Mouse (Mus musculus) layer of hippocampus, postnatal 10 days (tissue): ENCODE measurements around the gene Srrm2. TPM values are rescaled to one million over a fixed set of nuclear protein-coding genes. Genes with fewer than 3 reads are reported as not detected.
A peak's percentile ranks its signal among the peaks of the same experiment; 100 is the strongest.

Experiments used
- DNase-seq, 2 experiments: peaks; one replicate each; pipeline ENCODE4 v3.0.0; 2021; ENCODE audit warnings: low spot score in 2 of 2
- long read RNA-seq: library from polyadenylated mRNA; stranded (forward); transcript quantifications from one replicate; pipeline ENCODE4 v2.0.0, GENCODE M21; 2023
- total RNA-seq, 2 experiments: library from RNA; stranded (reverse); gene quantifications; 2 replicates each; pipeline ENCODE4 v1.2.3; 2021

Gene Srrm2
- 100 to 1,000 TPM; 516 to 611 TPM for total RNA-seq
- long read RNA-seq, partial matches to known transcripts: 4 of 13 reads
- long read RNA-seq, other reads (novel, unspliced or antisense): 8 of 13 reads

DNA sequence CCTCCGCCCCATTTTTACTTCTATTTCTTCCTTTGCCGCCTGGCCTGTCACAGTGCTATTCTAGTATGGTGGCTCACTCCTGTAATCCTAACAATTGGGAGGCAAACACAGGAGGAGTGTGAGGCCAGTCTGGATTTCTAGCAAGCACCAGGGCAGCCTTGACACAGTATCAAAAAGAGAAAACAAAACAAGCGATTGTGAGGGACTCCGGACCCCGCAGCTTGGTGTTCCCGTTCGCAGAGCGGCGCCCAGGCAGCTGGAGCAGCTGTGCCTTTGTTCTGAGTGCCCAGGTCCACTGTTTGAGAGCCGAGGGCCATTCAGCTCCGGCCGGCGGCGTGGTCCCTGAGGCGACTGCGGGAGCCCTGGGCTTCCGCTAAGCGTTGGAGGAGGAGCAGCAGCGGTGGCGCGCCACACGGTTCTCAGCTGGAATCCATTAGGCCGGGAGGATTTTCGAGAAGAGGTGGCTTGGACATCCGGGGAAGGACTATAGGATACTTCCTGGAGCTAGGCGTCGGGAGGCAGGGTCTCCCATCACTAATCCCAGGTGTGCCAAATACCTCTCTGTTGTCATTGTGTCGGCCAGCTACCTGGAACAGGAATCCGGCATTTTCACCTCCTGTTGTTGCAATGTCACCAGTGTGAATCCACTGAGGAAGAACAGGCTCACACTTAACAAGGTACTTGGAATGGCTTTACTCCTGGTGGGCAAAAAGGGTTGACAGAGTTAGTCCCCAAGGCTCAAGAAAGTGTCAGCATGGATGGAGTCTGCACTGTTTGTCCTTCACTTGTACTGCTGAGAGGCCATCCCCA is at the start of gene Srrm2:
TSS of gene Srrm2 (plus strand) at position 264 of the 810 bp plus-strand sequence.
- DNase-seq: peak; percentile 48 to 63

DNA sequence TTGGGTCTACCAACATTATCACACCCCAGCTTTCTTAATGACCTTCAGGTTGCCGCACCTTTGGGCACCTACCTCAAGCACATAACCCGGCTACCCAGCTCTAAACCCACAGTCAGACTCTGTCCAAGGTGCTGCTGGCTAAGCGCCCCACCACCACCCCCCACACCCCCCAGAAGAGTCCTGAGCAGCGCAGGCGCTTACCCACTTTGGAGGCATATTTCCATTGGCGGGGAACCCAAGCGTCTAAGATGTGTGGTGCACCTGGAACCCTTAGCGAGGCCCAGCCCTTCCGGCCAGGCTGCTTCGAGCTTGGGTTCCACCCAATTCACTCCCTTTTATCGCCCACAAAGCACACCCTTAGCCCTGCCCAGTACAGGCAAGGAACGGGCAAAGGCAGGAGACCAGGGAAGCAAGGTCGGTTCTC is 49.7 kb upstream of the Srrm2 start, which contains the start of gene Paqr4:
TSS of gene Paqr4 (minus strand) at position 270 of the 424 bp plus-strand sequence.
- DNase-seq: peak in 1 of 2 experiments; percentile 22

DNA sequence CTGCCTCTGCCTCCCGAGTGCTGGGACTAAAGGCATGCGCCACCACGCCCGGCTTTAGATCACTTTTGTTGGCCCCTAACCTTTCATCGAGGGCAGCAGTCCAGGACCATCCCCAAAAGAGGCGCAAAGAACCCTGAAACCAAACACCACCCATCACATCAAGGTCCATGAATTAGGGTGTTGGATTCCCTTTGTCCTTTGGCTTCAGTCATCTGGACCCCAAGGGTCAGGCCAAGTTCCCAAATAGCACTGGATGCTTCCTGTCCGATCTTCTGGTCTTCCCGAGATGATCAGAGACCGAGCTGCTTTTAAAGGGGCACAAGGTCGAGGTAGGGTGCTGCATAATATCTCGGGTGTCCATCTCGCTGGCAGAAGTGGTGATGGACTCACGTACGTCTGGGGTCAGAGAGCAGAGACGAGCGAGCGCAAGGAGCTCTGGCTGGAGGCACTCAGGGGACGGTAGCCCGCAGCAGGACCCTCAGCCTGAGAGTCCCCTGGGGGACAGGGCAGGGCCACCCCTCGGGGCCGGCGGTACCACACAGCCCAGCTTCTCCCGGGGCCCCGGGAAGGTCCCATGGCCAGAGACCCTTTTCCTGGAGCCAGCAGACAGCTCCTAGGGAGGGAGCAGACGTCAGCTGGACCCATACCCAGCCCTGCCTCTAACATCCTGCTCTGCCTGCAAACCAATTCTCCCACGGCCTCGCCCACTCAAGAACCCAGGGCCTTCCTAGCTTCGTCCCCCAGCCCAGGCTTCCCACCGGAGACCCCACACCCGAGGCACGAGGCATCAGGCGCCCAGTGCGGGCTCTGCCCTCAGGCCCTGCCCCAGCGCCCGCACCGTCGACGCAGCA is 48.7 kb upstream of the Srrm2 start:
- no peak for DNase-seq

DNA sequence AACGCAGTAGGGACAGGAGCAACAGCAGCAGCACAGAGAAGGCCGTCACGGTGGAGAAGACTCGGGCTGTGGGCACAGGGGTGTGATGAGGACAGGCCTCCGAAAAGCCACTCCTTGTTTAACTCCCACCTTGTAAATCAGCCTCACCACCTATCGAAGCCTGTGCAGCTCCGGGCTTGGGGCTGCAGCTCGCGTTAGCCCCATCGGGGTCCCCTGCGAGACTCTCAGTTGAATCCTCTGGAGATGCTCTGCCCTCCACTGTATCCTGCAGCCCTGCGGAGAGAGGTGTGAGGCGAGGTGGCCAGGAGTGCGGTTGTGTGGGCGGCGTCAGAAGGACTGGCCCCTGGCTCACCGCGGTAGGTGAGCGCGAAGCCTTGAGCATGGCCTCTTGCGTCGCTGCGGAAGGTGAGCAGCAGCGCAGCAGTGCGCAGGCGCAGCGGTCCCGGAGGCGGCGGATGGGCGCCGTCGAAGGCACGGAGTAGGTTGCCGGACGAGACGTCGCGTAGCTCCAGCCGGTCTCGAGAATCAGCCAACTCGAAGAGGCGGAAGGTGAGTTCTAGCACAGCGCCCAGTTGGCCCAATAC is 48.0 kb upstream of the Srrm2 start:
- DNase-seq: peak in 1 of 2 experiments; percentile 37

DNA sequence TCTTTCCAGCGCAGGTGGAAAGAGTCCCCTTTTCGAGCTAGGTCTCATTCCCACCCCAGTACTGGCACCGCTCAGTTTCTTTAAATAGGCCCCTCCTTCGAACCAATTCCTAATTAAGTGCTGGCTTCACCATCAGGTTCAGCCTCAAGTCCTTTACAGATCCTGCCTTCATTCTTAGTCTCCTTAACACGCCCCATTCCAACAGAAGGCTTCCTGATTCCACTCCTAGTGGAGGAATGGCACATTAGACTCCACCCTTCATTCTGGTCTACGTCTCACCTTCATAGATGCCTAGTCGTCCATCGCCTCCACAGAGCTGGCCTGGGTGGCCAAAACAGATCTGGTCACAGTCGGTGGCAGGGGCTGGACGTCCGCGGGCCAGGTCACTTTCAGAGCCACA is 47.4 kb upstream of the Srrm2 start:
- no peak for DNase-seq

DNA sequence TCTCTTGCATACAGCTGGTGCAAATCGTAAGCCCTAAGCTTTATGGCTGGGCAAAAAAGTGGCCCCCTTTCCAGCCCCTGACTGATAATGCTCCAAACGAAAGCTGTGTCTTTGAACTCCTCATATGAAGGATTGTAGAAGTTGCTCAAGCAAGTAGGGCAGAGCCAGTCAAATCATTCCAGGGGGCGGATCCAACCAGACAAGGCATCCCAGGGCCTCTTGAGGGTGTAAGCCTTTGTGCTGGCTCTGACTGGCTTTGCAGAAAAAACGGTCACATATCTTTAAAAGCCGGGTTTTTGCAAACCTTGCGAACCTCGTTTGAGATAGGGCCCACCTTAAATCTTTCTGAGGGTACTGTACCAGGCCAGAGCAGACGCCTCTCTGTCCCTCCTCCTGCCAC is 46.3 kb upstream of the Srrm2 start:
- no peak for DNase-seq

DNA sequence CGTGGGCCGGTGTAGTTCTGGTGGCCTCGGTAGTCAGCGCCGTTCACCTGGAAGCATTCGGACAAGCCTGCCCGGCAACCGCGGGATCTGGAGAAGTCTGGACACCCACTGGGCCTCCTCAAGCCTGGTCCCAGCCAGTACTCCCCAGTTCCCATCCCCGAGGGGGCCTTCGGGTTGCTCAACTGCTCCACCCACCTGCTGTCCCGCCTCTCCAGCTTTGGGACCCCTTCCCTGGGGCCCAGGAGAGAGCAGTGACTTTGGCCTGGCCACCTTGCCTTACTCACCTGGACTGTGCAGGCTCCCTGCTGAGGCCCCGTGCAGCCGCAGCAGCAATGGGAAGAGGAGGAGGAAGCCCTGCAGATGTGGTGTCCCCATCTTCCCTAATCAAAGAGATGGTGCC is 45.7 kb upstream of the Srrm2 start:
- no peak for DNase-seq

DNA sequence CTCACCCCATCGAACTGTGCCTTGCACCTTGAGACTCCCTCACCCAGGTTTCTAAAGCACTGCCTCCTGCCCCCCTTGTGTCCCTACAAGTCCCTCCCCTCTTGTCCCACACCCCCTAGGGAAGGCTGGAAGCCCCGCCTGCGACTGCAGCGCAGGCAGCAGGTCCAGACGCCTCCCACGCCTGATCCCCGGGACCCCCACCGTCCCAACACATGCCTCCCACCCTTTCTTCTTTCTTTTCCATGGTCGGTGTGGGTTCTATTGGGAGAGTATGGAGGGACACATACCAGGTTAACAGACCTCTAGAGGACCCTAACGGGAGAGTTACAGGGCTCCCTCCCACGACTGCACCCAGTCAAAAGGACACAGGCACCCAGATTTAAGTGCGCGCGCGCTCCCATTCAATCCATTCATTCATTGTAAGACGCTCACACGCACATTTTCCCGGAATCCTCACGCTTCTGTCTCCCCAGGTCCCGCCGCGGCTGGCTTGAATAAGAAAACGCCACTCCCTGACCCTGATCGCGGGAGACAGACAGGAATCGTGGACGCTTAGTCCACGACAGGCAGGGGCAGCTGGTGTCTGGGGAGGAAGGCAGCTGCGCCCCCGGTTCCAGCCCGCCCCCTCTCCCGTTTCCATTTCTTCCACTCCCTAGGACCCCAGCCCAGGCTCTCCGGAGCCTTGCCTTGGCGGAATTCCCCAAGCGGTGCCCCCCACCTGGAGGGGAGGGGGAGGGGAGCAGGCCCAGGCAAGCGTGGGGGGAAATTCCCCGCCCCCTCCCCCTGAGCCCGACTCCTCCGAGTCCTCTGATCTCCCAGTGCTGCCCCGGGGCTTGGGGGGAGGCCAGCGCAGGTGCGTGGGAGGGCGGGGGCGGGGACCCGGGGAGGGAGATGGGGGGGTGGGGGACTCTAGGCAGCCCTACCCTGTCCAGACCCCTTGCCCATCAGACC is 44.8 kb upstream of the Srrm2 start, which contains the start of gene Kremen2:
TSS of gene Kremen2 (minus strand) at position 533 of the 951 bp plus-strand sequence.
- peak in 1 of 2 experiments; percentile 20 for DNase-seq

DNA sequence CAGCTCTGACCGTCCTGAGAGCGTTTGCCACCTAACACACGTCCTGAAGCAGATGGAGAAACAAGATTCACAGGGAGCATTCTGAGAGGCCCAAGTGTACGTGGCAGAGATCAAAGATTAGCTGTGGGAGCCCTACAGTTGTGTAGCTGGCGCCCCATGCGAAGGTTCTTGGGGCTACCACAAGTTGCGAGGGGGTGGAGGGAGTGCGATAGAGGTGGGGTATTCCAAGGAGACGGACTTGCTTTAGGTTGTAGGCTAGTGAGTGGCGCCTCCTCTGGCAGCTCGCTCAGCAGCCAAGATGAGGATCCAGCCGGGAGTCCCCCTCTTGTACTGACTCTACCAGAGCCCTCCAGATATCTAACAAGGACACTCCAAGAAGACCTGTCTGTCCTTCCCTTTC is 44.0 kb upstream of the Srrm2 start:
- peak in 1 of 2 experiments; percentile 22 for DNase-seq

DNA sequence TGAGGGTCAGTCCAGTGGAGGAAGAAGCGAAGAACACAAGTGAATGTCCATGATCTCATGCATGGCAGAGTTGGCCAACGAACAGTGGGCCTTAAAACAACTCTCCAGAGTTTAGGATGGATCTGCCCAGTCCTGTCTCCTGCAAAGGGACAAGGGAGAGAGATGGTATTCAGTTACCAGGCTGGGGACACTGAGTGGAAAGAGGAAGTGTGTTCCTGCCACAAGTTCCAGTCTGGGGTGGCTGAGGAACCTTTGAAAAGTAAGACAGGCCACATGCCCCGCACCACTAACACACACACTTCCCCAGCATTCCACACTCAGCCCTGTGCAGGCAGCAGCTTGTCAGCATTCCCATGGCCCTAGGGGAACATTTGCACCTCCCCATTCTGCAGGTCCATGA is 43.6 kb upstream of the Srrm2 start:
- DNase-seq: no peak

DNA sequence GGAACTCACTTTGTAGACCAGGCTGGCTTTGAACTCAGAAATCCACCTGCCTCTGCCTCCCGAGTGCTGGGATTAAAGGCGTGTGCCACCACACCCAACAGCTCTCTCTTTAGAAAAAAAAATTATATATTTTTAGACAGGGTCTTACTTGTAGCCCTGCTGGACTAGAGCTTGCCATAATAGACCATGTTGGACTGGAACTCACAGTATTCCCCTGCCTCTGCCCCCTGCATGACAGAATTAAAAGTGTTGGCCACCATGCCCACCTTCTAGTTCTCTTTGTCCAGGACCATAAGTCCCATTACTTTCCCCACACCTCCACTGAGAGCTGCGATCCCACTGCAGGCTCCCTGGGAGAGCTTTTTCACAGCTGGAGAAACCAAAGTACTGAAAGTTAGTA is 42.9 kb upstream of the Srrm2 start:
- no peak for DNase-seq

DNA sequence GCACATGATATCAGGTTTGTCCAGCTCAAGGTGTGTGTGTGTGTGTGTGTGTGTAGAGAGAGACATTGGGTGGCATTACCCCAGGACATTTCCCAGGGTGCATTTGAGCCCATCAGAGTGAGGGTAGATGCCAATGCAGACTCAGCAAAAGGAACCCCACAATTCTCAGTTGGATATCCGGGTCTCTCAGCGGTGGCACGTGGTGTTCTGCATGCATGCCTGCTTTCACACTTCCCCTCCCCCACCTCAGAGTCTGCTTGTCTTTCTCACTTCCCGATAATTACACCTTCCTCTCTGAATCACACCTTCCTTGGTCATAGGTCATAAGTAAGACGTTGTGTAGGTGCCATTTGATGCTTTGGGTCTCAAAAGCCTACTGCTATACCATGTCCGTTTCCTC is 42.3 kb upstream of the Srrm2 start:
- DNase-seq: no peak

DNA sequence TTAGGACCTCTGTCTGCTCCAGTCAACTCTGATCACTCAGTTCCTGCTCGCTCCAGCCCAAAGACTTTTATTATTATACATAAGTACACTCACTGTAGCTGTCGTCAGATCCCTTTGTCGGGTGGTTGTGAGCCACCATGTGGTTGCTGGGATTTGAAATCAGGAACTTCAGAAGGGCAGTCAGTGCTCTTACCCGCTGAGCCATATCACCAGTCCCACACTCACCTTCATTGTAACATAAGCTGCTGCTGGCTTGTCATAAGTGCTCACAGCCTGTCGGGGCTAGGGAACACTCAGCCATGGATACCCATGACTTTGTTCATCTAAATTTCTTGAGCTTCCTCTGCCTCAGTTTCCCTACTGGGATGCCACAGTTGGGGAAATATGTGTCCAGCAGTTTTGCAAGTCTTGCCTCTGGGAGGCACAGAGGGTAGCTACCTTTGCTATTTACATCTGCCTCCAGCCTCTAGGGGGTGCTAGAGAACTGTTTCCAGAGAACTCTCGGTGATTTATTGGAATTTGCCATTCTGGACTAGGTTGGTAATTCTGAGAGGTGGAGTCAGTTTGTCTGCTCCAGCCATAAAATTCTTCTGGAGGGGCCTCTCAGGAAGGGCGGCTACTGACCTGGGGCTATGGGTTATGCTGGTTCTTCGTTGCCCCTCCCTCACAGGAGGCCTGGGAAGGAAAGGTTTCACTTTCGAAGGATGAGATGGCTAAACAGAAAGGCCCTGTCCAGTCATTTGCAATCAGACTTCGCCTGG is 41.5 kb upstream of the Srrm2 start:
- peak; percentile 65 to 71 for DNase-seq

DNA sequence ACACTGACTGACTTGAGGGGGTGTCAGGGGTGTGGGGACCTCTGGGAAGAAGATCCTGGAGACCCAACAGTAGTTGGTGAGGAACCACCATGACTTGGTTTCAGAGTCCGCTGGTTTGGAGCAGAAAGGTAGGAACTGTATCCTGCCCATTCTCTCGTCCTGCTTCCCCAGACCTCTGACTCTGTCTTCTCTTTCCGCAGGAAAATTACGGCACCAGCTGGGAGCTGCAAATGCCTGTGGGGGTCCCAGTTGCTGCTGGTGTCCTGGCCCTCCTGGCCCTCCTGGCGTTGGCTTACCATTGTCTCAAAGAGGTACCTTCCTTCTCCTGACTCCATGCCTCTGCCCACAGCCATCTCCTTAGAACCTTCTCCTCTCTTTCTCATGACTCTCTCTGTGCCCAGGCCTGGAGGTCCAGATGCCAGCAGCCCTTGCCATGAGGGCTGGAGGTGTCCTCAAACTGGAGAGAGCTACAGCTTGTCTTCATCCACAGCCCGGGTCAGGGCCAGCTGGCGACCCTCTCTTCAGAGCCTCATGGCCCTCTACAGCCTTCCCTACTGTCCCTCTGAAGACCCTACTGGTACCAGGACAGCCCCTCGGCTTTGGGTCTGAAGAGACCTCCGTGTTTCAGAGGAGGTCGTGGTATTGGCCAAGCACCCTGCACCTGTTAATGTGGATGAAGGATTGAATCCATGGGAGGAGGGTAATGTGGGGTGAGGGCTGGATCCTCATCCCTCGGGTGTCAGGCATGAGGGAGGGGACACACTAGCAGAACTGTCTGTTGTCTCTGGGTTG is 40.7 kb upstream of the Srrm2 start:
- no peak for DNase-seq

DNA sequence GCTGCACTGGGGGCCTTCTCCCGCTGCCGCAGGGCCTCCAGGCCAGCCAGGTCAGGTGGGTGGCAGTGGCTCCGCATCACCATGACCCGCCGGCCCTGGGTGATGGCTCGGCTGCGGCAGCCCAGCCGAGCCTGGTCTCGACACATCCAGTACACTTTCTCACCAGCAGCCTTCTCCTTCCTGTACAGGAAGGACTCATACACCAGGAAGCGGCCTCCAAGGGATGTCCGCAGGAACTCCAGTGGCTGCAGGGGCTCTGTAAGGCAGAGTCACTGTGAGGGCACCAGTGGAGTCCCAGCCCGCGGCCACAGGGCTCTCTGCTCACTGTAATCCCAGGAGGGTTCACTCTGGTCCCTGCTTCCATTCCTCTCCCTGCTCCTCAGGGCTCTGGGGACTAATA is 34.6 kb upstream of the Srrm2 start:
- no peak for DNase-seq

DNA sequence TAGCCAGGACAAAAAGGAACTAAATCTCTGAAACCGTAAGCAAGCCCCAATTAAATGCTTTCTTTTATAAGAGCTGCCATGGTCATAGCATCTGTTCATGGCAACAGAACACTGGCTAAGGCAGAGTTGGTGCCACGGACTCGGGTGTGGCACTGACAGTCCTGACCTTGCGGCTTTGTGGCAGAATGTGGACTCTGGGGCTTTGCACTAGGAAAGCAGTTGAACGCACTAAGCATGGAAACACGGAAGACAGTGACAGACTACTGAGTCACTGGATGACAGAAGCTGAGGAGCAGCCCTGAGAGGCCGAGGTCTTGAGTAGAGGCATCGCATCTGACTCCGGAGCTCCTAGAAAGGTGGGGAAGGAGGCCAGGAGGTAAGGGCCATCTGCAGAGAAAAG is 32.8 kb upstream of the Srrm2 start:
- DNase-seq: no peak

DNA sequence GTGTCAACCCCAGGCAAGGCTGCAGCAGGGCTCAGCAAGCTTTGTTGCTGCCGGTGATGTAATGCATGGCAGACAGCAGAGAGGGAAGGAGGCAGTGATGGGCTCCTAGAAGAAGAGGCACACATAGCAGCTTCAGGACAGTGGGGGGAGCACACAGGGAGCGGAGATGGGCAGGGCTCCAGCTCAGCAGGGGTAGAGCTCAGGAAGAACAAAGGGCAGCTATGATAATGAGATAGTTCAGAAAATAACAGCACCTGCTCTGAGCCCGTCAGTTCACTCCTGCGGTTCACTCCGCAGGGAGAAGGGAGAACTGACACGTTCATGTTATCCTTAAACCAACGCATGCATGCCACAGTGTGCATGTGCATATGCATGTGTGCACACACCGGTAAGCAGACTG is 31.5 kb upstream of the Srrm2 start:
- no peak for DNase-seq

DNA sequence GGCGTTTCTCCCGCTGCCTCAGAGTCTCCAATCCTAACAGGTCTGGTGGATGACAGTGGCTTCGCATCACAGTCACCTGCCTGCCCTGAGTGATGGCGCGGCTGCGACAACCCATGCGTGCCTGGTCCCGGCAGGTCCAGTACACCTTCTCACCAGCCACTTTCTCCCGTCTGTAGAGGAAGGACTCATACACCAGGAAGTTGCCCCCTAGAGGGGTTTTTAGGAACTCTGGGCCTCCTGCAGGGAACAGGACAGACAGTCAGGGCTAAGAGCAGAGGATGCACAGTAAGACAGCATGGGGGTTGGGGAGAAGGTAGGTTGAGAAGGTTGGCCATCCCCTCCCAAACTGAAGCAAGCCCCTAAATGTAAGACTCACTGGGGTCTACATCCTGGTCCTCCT is 30.1 kb upstream of the Srrm2 start:
- DNase-seq: no peak

DNA sequence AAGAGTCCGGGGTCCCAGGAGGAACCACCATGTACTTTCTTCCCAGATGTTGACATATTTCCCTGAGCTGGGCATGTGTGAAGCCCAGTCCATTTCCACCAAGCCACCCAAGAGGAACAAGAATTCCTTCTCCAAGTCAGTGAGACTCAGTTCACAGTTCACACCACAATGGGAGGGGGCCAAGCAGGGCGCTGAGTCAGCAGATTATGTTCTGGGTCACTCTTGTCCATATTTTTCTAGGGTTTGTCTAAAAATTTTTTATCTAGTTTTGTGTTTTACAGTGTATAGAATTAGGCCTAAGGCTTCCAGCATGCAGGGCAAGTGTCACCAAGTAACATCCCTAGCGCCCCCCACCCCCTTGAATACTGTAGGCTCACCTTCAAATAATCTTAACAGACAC is 29.2 kb upstream of the Srrm2 start:
- no peak for DNase-seq
